Mouse (Mus musculus) C2C12 (cell line): ENCODE data around the gene Hps4.

Experiments
- CTCF ChIP-seq: IDR thresholded peaks from one replicate; pipeline ENCODE4 v1.5.1; 2011; ENCODE audit not compliant: control insufficient read depth, insufficient read depth, insufficient read length
- FOSL1 ChIP-seq: IDR thresholded peaks from one replicate; pipeline ENCODE4 v1.8.0; 2011; ENCODE audit warnings: mild to moderate bottlenecking, low read length; ENCODE audit not compliant: poor library complexity, insufficient read depth, severe bottlenecking
- MAX ChIP-seq: IDR thresholded peaks from one replicate; pipeline ENCODE4 v1.6.1; 2011; ENCODE audit warnings: mild to moderate bottlenecking, control low read depth
- MYOD1 ChIP-seq: IDR thresholded peaks from one replicate; pipeline ENCODE4 v1.6.1; 2011; ENCODE audit warnings: low read depth; ENCODE audit not compliant: control insufficient read depth, insufficient read length
- USF1 ChIP-seq: IDR thresholded peaks from one replicate; pipeline ENCODE4 v1.6.1; 2011; ENCODE audit warnings: low read depth, mild to moderate bottlenecking, control low read depth, moderate library complexity

DNA sequence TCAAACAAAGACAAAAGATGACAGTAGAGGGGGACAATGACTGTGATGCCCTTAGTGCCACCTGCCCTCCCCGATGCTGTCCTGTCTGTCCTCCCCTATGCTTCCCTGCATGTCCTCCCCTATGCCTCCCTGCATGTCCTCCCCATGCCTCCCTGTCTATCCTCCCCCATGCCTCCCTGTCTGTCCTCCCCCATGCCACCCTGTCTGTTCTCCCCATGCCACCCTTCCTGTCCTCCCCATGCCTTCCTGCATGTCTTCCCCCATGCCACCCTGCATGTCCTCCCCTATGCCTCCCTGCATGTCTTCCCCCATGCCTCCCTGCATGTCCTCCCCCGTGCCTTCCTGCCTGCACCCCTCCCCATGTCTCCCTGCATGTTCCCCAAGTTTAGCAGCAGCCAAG lies 42.8 kb upstream of the Hps4 start:
- TF ChIP-seq CTCF (no peak), USF1 (no peak), MAX (no peak), MYOD1 (no peak), FOSL1 (no peak)
